Mouse (Mus musculus): ENCODE measurements around the gene Cfap299. TPM values are rescaled to one million over a fixed set of nuclear protein-coding genes. Genes with fewer than 3 reads are reported as not detected.

Cfap299 gene
- polyA plus RNA-seq, 1 experiment from 2014 or later = 1.2 TPM

MicroRNA genes within 50 kb of the gene (microRNA counts, 519-probe panel; counts per million panel counts)
- microRNA mmu-miR-703 = 236 counts per million, percentile 44 among the panel's probes with 10 or more counts

Small RNA genes within 50 kb of the gene (microRNA-seq; reads per million reads assigned to microRNA genes)
- not detected for gene Mir703

Other genes with a start within 250 kb of the Cfap299 start
- 0.11 and 0.21 TPM in 2 replicates for gene Prdm8, start 162.1 kb upstream of the Cfap299 start, polyA plus RNA-seq (2015; fragmentation: Nextera tagmentation; extraction: Ambion mirVana)
- gene Fgf5, start 75.1 kb upstream of the Cfap299 start, polyA plus RNA-seq (2015; fragmentation: Nextera tagmentation; extraction: Ambion mirVana) = 0.28 and 0.66 TPM in 2 replicates
- not detected in 2 replicates for gene Gm11111, start 223.4 kb downstream of the Cfap299 start, polyA plus RNA-seq (2015; fragmentation: Nextera tagmentation; extraction: Ambion mirVana)